Mouse (Mus musculus): ENCODE data around the gene Mturn.

DNA sequence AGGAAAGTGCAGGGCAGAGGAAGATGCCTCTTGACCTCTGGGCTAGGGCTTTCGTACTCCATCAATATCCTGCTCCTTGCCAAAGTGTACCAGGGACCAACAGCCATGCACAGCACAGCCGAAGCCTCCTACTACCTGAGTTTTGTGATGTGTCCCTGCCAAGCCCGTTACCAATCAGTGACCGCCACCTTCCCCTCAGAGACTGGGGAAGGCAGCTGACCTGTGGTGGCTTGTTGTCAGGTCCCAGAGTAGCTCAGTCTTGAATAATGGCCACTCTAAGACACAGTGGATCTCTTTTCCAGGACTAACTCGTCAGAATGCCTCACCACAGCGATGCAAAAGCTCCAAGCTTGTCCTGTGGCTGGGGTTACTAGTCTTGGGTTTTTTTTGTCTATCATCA, 45.4 kb downstream of the Mturn start:
- TF ChIP-seq CTCF (IDR thresholded peaks at IDR 0.05; ENCODE audit: extremely low read depth, insufficient read depth, insufficient read length, insufficient replicate concordance): no peak
- no peak for TF ChIP-seq POLR2A (IDR thresholded peaks at IDR 0.05; ENCODE audit: low read depth, low read length)

Measured in spleen, adult 2 months (tissue).